Comparison of ENCODE assay signal across 6 mouse cellular contexts in genomic region chr9:65651957-65652356, GRCm38 (mm10). TPM values are rescaled to one million over a fixed set of nuclear protein-coding genes. Genes with fewer than 3 reads are reported as not detected.
A peak's percentile ranks its signal among the peaks of the same experiment; 100 is the strongest.
DNase-seq lines count a peak whose midpoint lies in the region; ATAC-seq and TF ChIP-seq lines count a peak whose summit lies in the region.
"Not testable (repeated sequence)": the region's sequence is repeated elsewhere in the genome, so short reads cannot be mapped to it uniquely, and the experiment has no call there.

No protein-coding gene starts in this region.

- not testable (repeated sequence) for ATAC-seq in embryonic facial prominence, embryonic 11.5 days (replicated peaks; ENCODE audit: insufficient number of reproducible peaks, low FRiP score, low TSS enrichment, low read depth); heart, postnatal 0 days (ENCODE audit: insufficient read depth, low read depth); lung, postnatal 0 days

- H3K4me3 ChIP-seq in embryonic facial prominence, embryonic 11.5 days (ENCODE audit: low read depth, low read length); heart, postnatal 0 days (ENCODE audit: low read depth, low read length); layer of hippocampus, adult 2 months; lung, postnatal 0 days (ENCODE audit: low read depth, low read length): not testable (repeated sequence)

- TF ChIP-seq CTCF in heart, postnatal 0 days (IDR thresholded peaks at IDR 0.05; ENCODE audit: low read depth): peak; percentile 24; the same call in 1 of the 2 replicates
- TF ChIP-seq CTCF in layer of hippocampus, adult 2 months (conservative IDR thresholded peaks at IDR 0.05): peak; percentile 54
- TF ChIP-seq CTCF in lung, postnatal 0 days (IDR thresholded peaks at IDR 0.05): peak; percentile 47

- not testable (repeated sequence) for H3K36me3 ChIP-seq in embryonic facial prominence, embryonic 11.5 days (replicated peaks; ENCODE audit: control insufficient read depth, insufficient read depth, low read depth, low read length); heart, postnatal 0 days (replicated peaks; ENCODE audit: control insufficient read depth, insufficient read depth, low read length); lung, postnatal 0 days (ENCODE audit: insufficient read depth, low read length)

- not testable (repeated sequence) for H3K4me2 ChIP-seq in embryonic facial prominence, embryonic 11.5 days (ENCODE audit: low read depth, low read length); heart, postnatal 0 days (ENCODE audit: low read depth, low read length); lung, postnatal 0 days (replicated peaks; ENCODE audit: low read depth, low read length)

- not testable (repeated sequence) for H3K4me1 ChIP-seq in embryonic facial prominence, embryonic 11.5 days (ENCODE audit: control insufficient read depth, insufficient read depth, low read length); lung, postnatal 0 days (ENCODE audit: insufficient read depth, low read depth, low read length)
- peaks cover 31% of the 10 kb centered on the region for H3K4me1 ChIP-seq in heart, postnatal 0 days (ENCODE audit: control insufficient read depth, insufficient read depth)

- WGBS in embryonic facial prominence, embryonic 11.5 days: 96% methylated on average over 1 of the region's 1 CpGs
- WGBS in heart, postnatal 0 days: 89% methylated on average over 1 of the region's 1 CpGs
- 70% methylated on average over 1 of the region's 1 CpGs for WGBS in lung, postnatal 0 days

- not testable (repeated sequence) for H3K9ac ChIP-seq in embryonic facial prominence, embryonic 11.5 days (replicated peaks; ENCODE audit: low read length); heart, postnatal 0 days (replicated peaks; ENCODE audit: low read depth, low read length); lung, postnatal 0 days (replicated peaks; ENCODE audit: low read depth)

- H3K27me3 ChIP-seq in embryonic facial prominence, embryonic 11.5 days (ENCODE audit: control insufficient read depth, insufficient read depth, low read length); heart, postnatal 0 days (ENCODE audit: control insufficient read depth, insufficient read depth, low read length); lung, postnatal 0 days (replicated peaks; ENCODE audit: insufficient read depth, low read length): not testable (repeated sequence)

- not testable (repeated sequence) for TF ChIP-seq EP300 in heart, postnatal 0 days (IDR thresholded peaks at IDR 0.05; ENCODE audit: low read depth); lung, postnatal 0 days (IDR thresholded peaks at IDR 0.05)

- H3K27ac ChIP-seq in embryonic facial prominence, embryonic 11.5 days (replicated peaks; ENCODE audit: low read depth, low read length); heart, postnatal 0 days (ENCODE audit: low read depth); layer of hippocampus, adult 2 months; lung, postnatal 0 days (ENCODE audit: low read length): not testable (repeated sequence)

- H3K9me3 ChIP-seq in embryonic facial prominence, embryonic 11.5 days (replicated peaks; ENCODE audit: control insufficient read depth, low read length); heart, postnatal 0 days (replicated peaks; ENCODE audit: control insufficient read depth, low read length); lung, postnatal 0 days (ENCODE audit: low read length): not testable (repeated sequence)

- peak; percentile 10 for DNase-seq in CD4-positive, CD25-positive, alpha-beta regulatory T cell, adult 2 months (ENCODE audit: low read depth, low spot score)
- peak; percentile 20 for DNase-seq in NIH3T3 (ENCODE audit: low read depth)
- DNase-seq in embryonic facial prominence, embryonic 11.5 days (ENCODE audit: low spot score): peak; percentile 6
- not testable (repeated sequence) for DNase-seq in heart, postnatal 0 days (ENCODE audit: low spot score); layer of hippocampus, adult 2 months (ENCODE audit: low spot score in 2 of 2); lung, postnatal 0 days (ENCODE audit: low spot score)

RNA-seq across cellular contexts. Expression of gene Oaz2, which starts 15.8 kb away (rescaled TPM):
- 213 and 232 TPM in 2 replicates for polyA plus RNA-seq in embryonic facial prominence, embryonic 11.5 days (2014; fragmentation: Nextera tagmentation; extraction: Ambion mirVana)
- total RNA-seq in heart, postnatal 0 days (2014; rRNA removed; ENCODE audit: low replicate concordance): 317 and 350 TPM in 2 replicates
- polyA plus RNA-seq in heart, postnatal 0 days (2015; fragmentation: Nextera tagmentation; extraction: Ambion mirVana): 293 TPM in 2 replicates
- total RNA-seq in layer of hippocampus, adult 2 months (2021): 100 to 1,000 TPM; 199 to 204 TPM
- 639 and 649 TPM in 2 replicates for polyA plus RNA-seq in lung, postnatal 0 days (2015; fragmentation: Nextera tagmentation; extraction: Ambion mirVana)

RNA-seq across cellular contexts. Expression of gene Rbpms2, which starts 22.5 kb away (rescaled TPM):
- 20.4 and 25.8 TPM in 2 replicates for polyA plus RNA-seq in embryonic facial prominence, embryonic 11.5 days (2014; fragmentation: Nextera tagmentation; extraction: Ambion mirVana)
- total RNA-seq in heart, postnatal 0 days (2014; rRNA removed; ENCODE audit: low replicate concordance): 94.5 and 121 TPM in 2 replicates
- 108 and 117 TPM in 2 replicates for polyA plus RNA-seq in heart, postnatal 0 days (2015; fragmentation: Nextera tagmentation; extraction: Ambion mirVana)
- total RNA-seq in layer of hippocampus, adult 2 months (2021): 1 to 10 TPM; 2.1 to 2.8 TPM
- 6.1 and 6.5 TPM in 2 replicates for polyA plus RNA-seq in lung, postnatal 0 days (2015; fragmentation: Nextera tagmentation; extraction: Ambion mirVana)
